Mouse (Mus musculus): ENCODE data around the gene Gm18596.
"Not testable (repeated sequence)": the region's sequence is repeated elsewhere in the genome, so short reads cannot be mapped to it uniquely, and the experiment has no call there.

GRCm38 (mm10) chr10:77711157-77711556, 31.3 kb downstream of the Gm18596 start, which contains the start of gene Gm10024:
- TF ChIP-seq CTCF (IDR thresholded peaks at IDR 0.05 in 2 of 3, conservative IDR thresholded peaks at IDR 0.05 in 1 of 3; ENCODE audit: control insufficient read depth in 1 of 3, insufficient read depth in 1 of 3, low read depth in 2 of 3, low read length in 3 of 3, poor library complexity in 1 of 3, severe bottlenecking in 1 of 3); SMC3 (IDR thresholded peaks at IDR 0.05; ENCODE audit: low read depth, low read length); ZKSCAN1 (IDR thresholded peaks at IDR 0.05; ENCODE audit: low read depth, low read length); NELFE (IDR thresholded peaks at IDR 0.05; ENCODE audit: low read depth, low read length); ELF1 (IDR thresholded peaks at IDR 0.05; ENCODE audit: low read depth, low read length); POLR2A (IDR thresholded peaks at IDR 0.05; ENCODE audit: control insufficient read depth in 1 of 2, insufficient read depth in 1 of 2, low read depth in 1 of 2, low read length in 2 of 2, poor library complexity in 1 of 2); ZC3H11A (IDR thresholded peaks at IDR 0.05; ENCODE audit: low read depth, low read length); GATA1 (IDR thresholded peaks at IDR 0.05; ENCODE audit: low read depth, low read length); CHD1 (IDR thresholded peaks at IDR 0.05; ENCODE audit: low read depth, low read length): not testable (repeated sequence)
